Mouse (Mus musculus): ENCODE measurements around the gene Rbfox1.

Rbfox1 gene

DNA sequence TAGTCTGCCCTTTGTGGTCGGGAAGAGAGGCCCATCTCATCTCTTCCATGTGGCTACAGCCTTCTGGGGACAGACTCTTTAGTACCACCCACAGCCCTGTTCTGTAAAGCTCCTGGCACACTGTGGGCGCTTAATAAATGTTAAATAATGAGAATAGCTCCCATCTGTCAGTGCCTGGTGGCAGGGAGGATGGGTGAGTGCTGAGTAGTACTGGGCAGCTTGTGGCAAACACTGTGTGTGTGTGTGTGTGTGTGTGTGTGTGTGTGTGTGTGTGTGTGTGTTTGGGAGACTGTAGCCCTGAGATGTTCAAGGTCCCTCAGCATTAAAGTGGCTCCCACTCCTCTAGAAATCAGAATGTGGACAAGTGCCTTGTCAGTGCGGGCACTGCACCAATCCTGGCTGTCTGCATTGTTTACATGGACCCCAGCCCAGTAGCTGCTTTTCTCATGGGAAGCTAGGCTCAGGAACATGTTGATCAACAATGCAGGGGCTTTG lies 1196.0 kb downstream of the Rbfox1 start:
- in situ Hi-C loops (cut with MboI, MseI) = no loop called here

DNA sequence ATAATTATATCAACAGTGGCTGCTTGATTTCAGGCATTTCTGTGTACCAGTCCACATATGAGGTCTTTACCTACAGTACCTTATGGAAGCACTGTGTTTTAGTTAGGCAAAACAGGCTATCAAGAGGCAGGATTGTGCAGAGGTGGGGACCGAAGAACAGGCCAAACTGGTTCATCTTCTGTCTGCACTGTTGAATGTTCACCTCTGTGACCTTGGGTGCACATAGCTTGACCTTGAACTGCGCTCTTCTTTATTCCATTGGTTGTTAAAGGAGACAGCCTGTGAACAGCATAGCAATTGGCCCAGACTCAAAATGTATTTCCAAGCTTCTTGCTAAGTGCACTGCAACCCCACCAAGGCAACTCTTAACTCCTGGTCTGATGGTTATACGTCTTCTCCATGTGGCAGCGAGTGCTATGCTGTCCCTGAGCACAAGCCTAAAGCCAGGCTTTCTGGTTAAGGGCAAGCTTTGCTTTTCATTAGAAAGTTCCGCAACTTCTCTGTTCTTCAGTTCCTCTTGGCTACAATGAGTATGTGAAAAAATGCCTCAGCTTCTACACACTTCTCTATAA lies 1196.6 kb downstream of the Rbfox1 start:
- in situ Hi-C loops (cut with MboI, MseI) = no loop called here

DNA sequence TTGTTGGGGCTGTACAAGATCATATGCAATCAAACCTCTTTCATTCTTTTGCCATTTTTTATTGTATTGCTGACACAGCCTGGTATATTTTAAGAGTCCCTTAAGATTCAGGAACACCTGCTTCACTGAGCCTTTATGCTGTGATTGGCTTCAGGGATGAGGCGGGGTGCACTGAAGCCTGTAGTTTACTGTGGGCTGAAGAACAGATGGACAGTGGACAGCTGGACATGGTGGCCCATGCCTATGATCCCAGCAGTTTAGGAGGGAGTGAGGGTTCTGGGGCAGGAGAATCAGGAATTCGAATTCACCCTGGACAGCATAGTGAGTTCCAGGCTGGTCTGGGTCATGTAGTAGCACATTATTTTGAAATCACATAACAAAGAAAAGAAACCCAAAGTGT lies 1198.8 kb downstream of the Rbfox1 start:
- in situ Hi-C loops (cut with MboI, MseI) = no loop called here

DNA sequence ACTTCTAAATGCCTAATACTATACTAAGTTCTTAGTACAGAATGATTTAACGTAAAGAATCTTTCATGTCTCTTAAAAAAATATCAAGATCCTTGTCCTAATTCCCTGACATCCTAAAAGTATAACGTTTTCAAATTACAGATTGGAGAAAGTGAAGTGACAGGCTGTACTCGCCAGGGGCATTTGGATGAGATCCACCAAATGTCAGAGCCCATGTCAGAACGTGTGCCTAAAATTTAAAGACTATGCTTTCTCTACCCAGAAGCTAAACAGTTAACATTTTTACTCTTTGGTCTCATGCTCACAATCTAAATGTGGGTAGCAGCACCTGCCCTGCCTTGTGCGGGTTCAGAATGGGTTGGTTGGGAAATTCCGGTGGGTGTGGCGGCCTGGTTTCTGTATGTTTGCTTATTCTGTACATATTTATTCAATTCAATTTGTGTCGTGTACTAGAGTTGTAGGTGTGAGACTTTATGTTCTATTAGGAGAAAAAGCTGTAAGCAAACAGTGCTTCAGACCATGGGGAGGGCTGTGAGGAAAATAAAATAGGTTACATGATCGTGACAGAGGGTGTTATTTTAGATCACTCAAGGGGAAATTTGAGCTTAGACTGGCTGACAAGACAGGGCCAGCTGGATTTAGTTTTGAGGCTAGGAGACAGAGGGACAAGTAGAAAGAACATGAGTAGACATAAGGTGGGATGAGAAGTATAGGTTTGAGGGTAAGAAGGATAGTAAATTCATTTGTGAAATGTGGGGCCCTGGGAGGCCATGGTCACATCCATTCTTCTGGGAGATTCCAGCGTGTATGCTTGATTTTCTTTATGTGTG lies 1203.7 kb downstream of the Rbfox1 start:
- in situ Hi-C loops (cut with MboI, MseI) = no loop called here

DNA sequence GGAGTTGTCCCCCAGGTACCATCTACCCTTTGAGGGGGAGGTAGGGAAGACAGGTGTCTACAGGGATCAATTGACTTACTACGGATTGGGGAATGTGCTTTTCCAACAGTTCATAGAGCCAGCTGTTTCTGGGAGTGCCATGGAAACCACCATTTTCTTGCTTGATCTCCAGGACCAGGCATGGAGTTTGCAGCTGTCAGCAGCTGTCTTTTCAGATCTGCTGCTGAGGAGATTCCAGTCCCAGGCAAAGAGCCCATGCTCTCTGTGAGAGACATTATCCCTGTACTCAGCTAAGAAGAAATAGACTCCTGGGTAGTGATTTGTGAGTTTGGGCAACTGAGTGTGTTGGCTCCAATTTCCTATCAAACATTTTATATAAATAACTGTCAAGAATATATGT lies 1204.3 kb downstream of the Rbfox1 start:
- in situ Hi-C loops (cut with MboI, MseI) = no loop called here

GRCm38 (mm10) chr16:7090205-7090604 lies 1205.0 kb downstream of the Rbfox1 start:
- in situ Hi-C loops (cut with MboI, MseI) = no loop called here

DNA sequence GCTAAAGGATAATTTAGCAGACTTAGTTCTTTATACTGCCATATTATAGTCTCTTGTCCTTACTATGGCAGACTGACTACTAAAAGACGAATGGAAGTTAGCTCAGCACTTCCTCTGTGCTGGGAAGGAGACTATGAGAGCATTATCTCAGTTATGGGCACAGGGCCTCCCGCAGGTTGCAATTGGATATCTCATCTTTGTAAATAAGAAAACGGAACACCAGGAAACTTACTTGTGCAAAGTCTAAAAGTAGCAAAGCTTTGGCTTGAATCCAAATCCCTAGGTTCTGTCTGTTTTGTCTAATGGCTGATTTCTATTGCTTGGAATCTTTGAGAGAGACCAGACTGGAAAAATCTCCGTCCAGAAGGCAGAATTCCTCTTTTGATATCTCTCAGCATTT lies 1207.7 kb downstream of the Rbfox1 start:
- in situ Hi-C loops (cut with MboI, MseI) = no loop called here

DNA sequence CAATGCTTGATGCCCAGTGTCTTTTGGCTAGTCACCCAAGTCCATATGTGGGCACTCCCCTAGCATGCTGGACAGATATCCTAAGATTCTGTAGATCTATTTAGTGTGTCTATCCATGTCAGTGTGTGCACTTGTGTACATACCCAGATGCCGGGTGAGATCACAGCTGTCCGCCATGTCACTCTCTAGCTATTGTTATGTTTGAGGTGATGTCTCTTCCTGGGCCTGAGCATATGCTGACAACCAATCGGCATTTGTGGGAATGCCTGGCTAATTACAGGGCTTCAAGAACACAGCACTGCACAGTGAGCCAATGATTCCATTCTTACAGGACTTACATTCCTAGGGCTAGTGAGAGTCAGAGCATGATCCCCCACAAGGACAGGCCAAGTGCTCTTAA lies 1208.5 kb downstream of the Rbfox1 start:
- in situ Hi-C loops (cut with MboI, MseI) = no loop called here

DNA sequence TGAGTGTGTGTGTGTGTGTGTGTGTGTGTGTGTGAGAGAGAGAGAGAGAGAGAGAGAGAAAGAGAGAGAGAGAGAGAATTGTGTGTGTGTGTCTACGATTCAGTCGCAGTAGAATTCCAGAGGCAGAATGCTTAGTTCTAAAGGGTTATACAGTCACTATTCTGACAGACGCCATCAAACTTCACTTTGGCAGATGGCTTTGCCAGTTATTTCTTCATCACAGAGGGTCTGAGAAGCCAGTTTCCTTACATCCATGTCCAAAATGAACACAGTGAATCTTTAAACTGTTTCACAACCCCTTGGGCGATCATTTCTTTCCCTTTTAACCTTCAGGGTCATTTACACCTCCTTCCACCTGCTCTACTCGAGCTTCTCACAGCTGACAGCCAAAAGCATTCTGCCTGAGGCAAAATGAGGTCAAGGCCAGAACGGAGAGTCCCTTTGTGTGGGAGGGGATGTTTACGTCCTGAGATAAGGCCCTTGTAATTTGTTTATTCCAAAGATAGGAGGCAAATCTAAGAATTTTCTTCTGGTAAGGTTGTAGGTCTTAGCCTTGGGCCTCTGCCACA lies 1209.1 kb downstream of the Rbfox1 start:
- in situ Hi-C loops (cut with MboI, MseI) = no loop called here

GRCm38 (mm10) chr16:7097071-7097470 lies 1211.9 kb downstream of the Rbfox1 start:
- in situ Hi-C loops (cut with MboI, MseI) = no loop called here

DNA sequence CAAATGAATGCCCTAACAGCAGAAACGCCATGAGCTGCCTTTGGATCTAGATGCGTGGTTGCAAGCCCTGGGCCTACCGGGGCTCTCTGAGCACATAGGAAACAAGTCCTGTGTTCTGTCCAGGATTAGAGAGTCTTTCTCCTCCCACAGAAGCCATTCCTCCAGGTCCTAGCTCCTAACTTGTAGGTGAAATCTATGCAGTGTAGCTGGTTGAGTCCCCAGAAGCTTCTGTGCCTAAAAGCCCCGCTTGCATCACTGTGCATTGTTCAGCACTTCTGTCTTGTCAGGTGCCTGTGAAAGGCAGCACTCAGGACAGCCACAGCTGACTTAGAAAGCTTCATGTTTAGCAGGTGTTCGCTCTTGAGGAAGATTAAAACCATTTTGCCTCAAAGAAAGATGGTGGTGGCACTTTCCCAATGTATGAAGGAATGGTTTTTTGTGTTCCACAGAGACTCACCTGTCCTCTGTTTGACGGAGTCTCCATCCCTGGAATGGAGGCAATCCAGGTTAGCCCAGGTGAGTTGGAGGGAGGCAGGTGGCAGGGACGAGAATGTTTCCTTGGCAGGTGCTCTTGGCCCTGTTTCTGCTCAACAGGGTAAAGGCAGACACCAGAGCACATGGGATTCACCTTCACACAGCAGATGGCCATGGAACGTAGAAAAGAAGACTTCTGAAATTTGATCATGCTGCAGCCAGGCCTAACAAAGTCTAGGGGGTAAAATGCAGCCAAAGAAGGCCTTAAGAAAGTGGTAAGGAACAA lies 1213.0 kb downstream of the Rbfox1 start:
- in situ Hi-C loops (cut with MboI, MseI) = no loop called here

- in situ Hi-C loops (cut with MboI, MseI) = no loop called here
These were observed 1214.5 kb downstream of the Rbfox1 start for GRCm38 (mm10) chr16:7099506-7100300.

- in situ Hi-C loops (cut with MboI, MseI) = no loop called here
These were observed 1217.3 kb downstream of the Rbfox1 start for GRCm38 (mm10) chr16:7102486-7102885.

DNA sequence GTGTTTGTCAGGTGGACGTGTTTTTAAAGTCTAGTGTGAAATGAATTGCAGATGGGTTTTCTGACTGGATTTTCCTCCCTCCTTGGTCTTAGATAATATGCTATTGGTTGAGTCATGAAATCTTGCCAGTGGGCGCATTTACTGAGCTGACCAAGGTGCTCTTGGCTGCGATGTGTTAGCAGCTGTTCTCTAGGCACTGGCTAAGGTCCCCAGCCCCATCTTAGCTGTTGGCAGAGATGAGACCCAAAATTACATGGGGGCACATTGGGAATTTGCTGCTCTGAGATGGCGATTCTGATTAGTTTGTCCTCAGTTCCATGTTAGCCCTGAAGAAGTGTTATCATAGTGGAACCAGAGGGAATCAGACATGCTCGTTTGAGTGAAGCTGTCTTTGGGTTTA lies 1218.1 kb downstream of the Rbfox1 start:
- in situ Hi-C loops (cut with MboI, MseI) = no loop called here

- in situ Hi-C loops (cut with MboI, MseI) = no loop called here
These were observed 1221.4 kb downstream of the Rbfox1 start for GRCm38 (mm10) chr16:7106450-7107015.

DNA sequence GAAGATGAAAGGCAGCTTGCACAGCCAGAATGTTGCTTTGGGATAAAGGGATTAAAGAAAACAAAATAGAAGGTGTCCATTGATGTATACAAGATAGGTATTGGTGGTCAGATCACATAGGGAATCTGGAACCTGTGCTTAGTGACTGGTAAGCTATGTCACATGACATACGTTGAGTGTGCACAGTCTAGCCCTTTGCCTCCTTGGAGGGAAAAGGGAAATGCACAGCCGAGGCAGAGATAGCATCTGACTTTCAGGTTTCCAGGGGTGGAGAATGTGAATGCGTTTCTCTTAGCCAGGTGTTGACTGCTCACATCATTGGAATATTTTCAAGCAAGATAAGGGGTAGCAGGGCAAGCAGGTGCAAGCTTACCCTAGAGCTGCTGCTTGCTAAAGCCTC lies 1230.8 kb downstream of the Rbfox1 start:
- in situ Hi-C loops (cut with MboI, MseI) = no loop called here

- in situ Hi-C loops (cut with MboI, MseI) = no loop called here
These were observed 1244.4 kb downstream of the Rbfox1 start for GRCm38 (mm10) chr16:7129591-7129990.

- in situ Hi-C loops (cut with MboI, MseI) = no loop called here
These were observed 1247.3 kb downstream of the Rbfox1 start for GRCm38 (mm10) chr16:7132434-7132833.

DNA sequence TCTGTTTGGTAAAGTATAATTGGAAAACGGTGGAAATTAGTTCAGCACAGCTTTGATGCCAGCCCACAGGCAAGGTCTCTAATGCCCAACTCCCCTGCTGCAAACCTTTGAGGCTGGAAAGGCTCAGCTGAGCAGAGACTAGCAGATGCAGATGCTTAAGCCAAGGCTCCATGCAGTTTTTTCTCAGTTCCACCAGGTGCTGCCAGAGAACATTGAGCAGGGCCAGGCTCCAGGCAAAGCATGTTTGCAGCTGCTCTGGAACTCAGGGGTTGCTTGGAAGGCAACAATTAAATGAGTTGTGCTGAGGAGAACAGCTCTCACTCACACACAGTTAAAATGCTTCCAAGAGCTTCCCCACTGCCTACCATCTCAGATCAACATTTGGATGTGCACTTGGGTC lies 1251.8 kb downstream of the Rbfox1 start:
- in situ Hi-C loops (cut with MboI, MseI) = no loop called here

- in situ Hi-C loops (cut with MboI, MseI) = no loop called here
These were observed 1254.3 kb downstream of the Rbfox1 start for GRCm38 (mm10) chr16:7139480-7139879.

GRCm38 (mm10) chr16:7140909-7141308 lies 1255.8 kb downstream of the Rbfox1 start:
- in situ Hi-C loops (cut with MboI, MseI) = no loop called here
